Mouse (Mus musculus) kidney, postnatal 14 days (tissue): ENCODE measurements around the gene Atg7.

Experiments used
- DNase-seq: peaks from one replicate; pipeline ENCODE4 v3.0.0; 2022; ENCODE audit warnings: mixed read lengths

Gene Atg7

GRCm38 (mm10) chr6:114685412-114685811 is 42.5 kb downstream of the Atg7 start:
- no peak for DNase-seq

GRCm38 (mm10) chr6:114687035-114687434 is 44.1 kb downstream of the Atg7 start:
- DNase-seq, result no peak

- peak; percentile 36 for DNase-seq
Observed at GRCm38 (mm10) chr6:114690661-114691060, 47.8 kb downstream of the Atg7 start.

- no peak for DNase-seq
Observed at GRCm38 (mm10) chr6:114691530-114691929, 48.6 kb downstream of the Atg7 start.

- no peak for DNase-seq
Observed at GRCm38 (mm10) chr6:114692691-114693090, 49.8 kb downstream of the Atg7 start.

GRCm38 (mm10) chr6:114697646-114698490 is 55.0 kb downstream of the Atg7 start:
- peak; percentile 69 for DNase-seq

GRCm38 (mm10) chr6:114698578-114698977 is 55.7 kb downstream of the Atg7 start:
- no peak for DNase-seq

GRCm38 (mm10) chr6:114700704-114701103 is 57.8 kb downstream of the Atg7 start:
- DNase-seq, result no peak

GRCm38 (mm10) chr6:114707032-114707431 is 64.1 kb downstream of the Atg7 start:
- DNase-seq, result no peak

- DNase-seq, result no peak
Observed at GRCm38 (mm10) chr6:114712242-114713050, 69.5 kb downstream of the Atg7 start.

- DNase-seq, result no peak
Observed at GRCm38 (mm10) chr6:114713538-114713937, 70.6 kb downstream of the Atg7 start.

- no peak for DNase-seq
Observed at GRCm38 (mm10) chr6:114714654-114715053, 71.8 kb downstream of the Atg7 start.

GRCm38 (mm10) chr6:114715289-114716030 is 72.6 kb downstream of the Atg7 start:
- no peak for DNase-seq

GRCm38 (mm10) chr6:114719100-114719499 is 76.2 kb downstream of the Atg7 start:
- DNase-seq, result no peak

- DNase-seq, result no peak
Observed at GRCm38 (mm10) chr6:114719665-114720064, 76.8 kb downstream of the Atg7 start.

GRCm38 (mm10) chr6:114722046-114722445 is 79.1 kb downstream of the Atg7 start:
- no peak for DNase-seq

GRCm38 (mm10) chr6:114723925-114724324 is 81.0 kb downstream of the Atg7 start:
- peak; percentile 63 for DNase-seq

- DNase-seq, result no peak
Observed at GRCm38 (mm10) chr6:114724351-114724750, 81.5 kb downstream of the Atg7 start.

- peak; percentile 29 for DNase-seq
Observed at GRCm38 (mm10) chr6:114725147-114725575, 82.3 kb downstream of the Atg7 start.

GRCm38 (mm10) chr6:114726681-114727080 is 83.8 kb downstream of the Atg7 start:
- no peak for DNase-seq

GRCm38 (mm10) chr6:114733156-114733555 is 90.3 kb downstream of the Atg7 start:
- DNase-seq, result no peak

- no peak for DNase-seq
Observed at GRCm38 (mm10) chr6:114733681-114734080, 90.8 kb downstream of the Atg7 start.

- DNase-seq, result no peak
Observed at GRCm38 (mm10) chr6:114735054-114735453, 92.2 kb downstream of the Atg7 start.
